Mouse (Mus musculus): Measurements from ENCODE around the gene Isyna1. TPM values are rescaled to one million over a fixed set of nuclear protein-coding genes. Genes with fewer than 3 reads are reported as not detected.

The Isyna1 gene
- polyA plus RNA-seq, 1 experiment = 18.6 TPM

DNA sequence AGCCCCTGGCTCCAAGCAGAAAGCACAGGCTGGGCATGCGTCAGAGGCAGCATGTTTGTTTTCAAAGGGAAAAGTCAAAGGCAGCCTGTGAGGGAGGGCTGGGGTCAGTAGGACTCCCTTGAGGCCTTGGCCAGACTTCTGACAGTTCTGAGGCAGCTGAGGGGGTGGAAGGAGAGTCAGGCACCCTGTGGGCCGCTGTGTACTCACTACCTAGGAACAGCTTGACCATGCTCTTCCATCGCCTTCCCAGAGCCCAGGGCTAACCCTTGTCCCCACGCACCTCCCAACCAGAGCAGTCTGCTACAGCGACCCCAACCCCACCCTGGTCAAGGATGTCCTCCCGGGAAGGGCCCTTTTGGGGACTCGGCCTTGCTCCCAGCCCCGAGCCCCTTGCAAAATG lies 1.0 kb upstream of the Isyna1 start:
- H3K27ac ChIP-seq (ENCODE audit: insufficient read depth, low read length) = no peak overlapping the region
- H3K4me3 ChIP-seq (ENCODE audit: insufficient read depth, low read length) = no peak overlapping the region
- TF ChIP-seq POLR2A (IDR thresholded peaks at IDR 0.05; ENCODE audit: low read depth, low read length) = no peak
- TF ChIP-seq CTCF (IDR thresholded peaks at IDR 0.05; ENCODE audit: borderline replicate concordance, insufficient read depth, low read length) = no peak
- H3K4me1 ChIP-seq (ENCODE audit: control insufficient read depth, insufficient read depth, low read length) = no peaks in the 10 kb centered on the region

DNA sequence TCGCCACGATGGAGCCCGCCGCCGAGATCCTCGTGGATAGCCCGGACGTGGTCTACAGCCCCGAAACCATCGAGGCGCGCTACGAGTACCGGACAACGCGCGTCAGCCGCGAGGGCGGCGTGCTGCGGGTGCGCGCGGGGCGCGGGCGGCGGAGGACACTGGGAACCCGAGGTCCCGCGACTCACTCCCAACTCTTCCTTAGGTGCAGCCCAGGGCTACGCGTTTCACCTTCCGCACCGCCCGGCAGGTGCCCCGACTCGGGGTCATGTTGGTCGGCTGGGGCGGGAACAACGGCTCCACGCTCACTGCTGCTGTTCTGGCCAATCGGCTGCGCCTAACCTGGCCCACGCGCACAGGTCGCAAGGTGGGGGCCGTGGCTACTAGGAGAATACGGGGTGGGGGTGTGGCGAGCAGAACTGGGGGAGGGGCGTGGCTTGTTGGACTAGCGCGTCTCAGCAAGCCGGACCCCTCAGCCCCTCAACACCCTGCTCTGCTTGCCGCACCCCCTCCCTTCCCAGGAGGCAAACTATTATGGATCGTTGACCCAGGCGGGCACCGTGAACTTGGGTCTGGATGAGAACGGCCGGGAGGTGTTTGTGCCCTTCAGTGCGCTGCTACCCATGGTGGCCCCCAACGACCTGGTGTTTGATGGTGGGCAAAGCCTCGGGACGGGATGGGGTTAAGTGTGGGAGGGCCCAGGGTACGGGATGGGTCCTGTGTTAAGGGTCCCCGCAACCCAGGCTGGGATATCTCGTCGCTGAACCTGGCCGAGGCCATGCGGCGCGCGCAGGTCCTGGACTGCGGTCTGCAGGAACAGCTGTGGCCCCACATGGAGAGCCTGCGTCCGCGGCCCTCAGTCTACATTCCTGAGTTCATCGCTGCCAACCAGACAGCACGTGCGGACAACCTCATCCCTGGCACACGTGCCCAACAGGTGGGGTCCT lies 720 bp downstream of the Isyna1 start:
- H3K27ac ChIP-seq (ENCODE audit: insufficient read depth, low read length) = no peak overlapping the region
- no peaks in the 10 kb centered on the region for H3K4me1 ChIP-seq (ENCODE audit: control insufficient read depth, insufficient read depth, low read length)
- H3K4me3 ChIP-seq (ENCODE audit: insufficient read depth, low read length) = peak overlapping the region; percentile 35
- TF ChIP-seq POLR2A (IDR thresholded peaks at IDR 0.05; ENCODE audit: low read depth, low read length) (no peak), CTCF (IDR thresholded peaks at IDR 0.05; ENCODE audit: borderline replicate concordance, insufficient read depth, low read length) (no peak)

DNA sequence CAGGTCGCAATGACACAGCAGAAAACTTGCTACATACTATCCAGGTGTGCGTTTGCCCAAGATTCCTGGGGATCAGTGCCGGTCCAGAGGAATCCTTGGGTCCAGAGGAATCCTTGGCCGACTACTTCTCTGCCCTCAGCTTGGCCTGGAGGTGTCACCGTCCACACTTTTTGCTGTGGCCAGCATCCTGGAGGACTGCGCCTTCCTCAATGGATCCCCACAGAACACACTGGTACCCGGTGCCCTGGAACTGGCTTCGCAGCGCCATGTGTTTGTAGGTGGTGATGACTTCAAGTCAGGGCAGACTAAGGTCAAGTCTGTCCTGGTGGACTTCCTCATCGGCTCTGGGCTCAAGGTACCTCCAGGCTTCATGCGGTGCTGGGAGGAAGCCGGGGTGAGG lies 1.6 kb downstream of the Isyna1 start:
- Histone ChIP-seq H3K4me3 (ENCODE audit: insufficient read depth, low read length) (no peak overlapping the region), H3K4me1 (ENCODE audit: control insufficient read depth, insufficient read depth, low read length) (peaks cover 3% of the 10 kb centered on the region; the same call in 1 of the 2 replicates)
- TF ChIP-seq POLR2A (IDR thresholded peaks at IDR 0.05; ENCODE audit: low read depth, low read length) (no peak), CTCF (IDR thresholded peaks at IDR 0.05; ENCODE audit: borderline replicate concordance, insufficient read depth, low read length) (no peak)

DNA sequence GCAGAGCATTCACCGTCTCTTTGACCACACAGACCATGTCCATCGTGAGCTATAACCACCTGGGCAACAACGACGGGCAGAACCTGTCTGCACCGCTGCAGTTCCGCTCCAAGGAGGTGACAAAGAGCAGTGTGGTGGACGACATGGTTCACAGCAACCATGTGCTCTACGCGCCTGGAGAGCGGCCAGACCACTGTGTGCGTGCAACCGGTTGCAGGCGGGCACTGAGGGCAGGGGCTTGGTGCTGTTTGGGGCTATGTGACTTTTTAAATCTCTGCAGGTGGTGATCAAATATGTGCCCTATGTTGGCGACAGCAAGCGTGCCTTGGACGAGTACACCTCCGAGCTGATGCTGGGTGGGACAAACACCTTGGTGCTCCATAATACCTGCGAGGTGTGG lies 2.0 kb downstream of the Isyna1 start:
- H3K4me3 ChIP-seq (ENCODE audit: insufficient read depth, low read length) = no peak overlapping the region
- H3K27ac ChIP-seq (ENCODE audit: insufficient read depth, low read length) = no peak overlapping the region
- peaks cover 5% of the 10 kb centered on the region; the same call in 1 of the 2 replicates for H3K4me1 ChIP-seq (ENCODE audit: control insufficient read depth, insufficient read depth, low read length)
- TF ChIP-seq CTCF (IDR thresholded peaks at IDR 0.05; ENCODE audit: borderline replicate concordance, insufficient read depth, low read length) (no peak), POLR2A (IDR thresholded peaks at IDR 0.05; ENCODE audit: low read depth, low read length) (no peak)

More for the DNA sequence above, 1.6 kb downstream of the Isyna1 start:
- H3K27ac ChIP-seq (ENCODE audit: insufficient read depth, low read length) = no peak overlapping the region

DNA sequence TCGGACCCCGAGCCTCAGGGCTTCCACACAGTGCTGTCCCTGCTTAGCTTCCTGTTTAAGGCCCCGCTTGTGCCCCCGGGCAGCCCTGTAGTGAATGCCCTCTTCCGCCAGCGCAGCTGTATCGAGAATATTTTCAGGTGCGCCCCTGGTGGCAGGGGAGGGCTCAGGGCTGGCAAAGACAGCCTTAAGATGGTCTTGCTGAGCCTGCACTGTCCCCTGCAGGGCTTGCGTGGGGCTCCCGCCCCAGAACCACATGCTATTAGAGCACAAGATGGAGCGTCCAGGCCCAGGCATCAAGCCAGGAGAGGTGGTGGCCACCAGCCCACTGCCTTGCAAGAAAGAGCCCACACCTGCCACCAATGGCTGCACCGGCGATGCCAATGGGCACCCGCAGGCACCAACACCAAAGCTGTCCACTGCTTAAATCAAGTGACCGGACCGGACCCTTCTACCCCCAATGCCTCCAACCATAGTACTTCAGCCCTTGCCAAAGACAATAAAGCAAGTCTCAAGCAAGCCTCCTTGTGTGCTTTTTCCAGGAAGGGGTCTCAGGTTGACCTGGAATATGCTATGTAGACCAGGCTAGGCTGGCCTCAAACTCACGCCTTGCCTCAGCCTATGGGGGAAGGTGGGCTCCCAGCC lies 2.7 kb downstream of the Isyna1 start:
- Histone ChIP-seq H3K27ac (ENCODE audit: insufficient read depth, low read length) (no peak overlapping the region), H3K4me1 (ENCODE audit: control insufficient read depth, insufficient read depth, low read length) (peaks cover 5% of the 10 kb centered on the region; the same call in 1 of the 2 replicates), H3K4me3 (ENCODE audit: insufficient read depth, low read length) (no peak overlapping the region)
- TF ChIP-seq CTCF (IDR thresholded peaks at IDR 0.05; ENCODE audit: borderline replicate concordance, insufficient read depth, low read length) = no peak
- TF ChIP-seq POLR2A (IDR thresholded peaks at IDR 0.05; ENCODE audit: low read depth, low read length) = no peak

DNA sequence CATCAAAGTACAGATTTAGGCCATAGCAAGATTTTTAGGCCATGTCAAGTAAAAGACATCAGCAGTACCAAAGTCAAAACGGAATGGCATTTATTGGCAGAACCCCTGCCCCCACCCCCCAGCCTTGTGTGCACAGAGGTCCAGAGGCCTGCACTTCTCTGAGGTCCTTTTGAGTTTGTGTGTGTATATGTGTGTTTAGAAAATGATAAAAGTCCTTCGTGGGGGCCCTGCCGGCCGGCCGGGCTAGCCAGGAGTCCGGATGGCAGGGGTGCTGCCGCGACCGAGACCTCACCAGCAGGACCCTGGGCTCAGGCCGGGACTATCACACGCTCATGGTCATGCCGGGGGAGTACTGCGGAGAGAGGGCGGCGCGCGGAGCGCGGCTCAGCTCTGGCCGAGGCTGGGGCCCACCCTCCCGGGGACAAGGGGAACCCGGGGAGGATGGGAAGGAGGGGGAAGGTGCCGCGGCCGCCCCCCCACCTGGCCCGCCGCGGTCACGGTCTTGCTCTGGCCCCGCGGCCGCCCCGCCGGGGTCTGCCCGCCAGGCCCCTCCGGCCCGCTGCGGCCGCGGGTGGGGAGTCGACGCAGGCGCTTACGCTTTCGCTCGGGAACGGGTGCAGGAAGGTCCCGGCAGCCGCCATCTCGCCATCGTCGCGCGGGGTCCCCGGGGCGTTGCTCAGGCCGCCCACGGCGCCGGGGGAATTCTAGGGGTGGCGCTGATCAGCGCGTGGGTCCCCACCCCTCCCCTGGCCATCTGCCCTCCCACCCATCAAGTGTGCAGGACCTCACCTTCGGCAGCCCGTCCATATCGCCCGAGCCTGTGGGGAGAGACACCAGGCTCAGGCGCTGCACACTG lies 3.5 kb downstream of the Isyna1 start:
- H3K4me3 ChIP-seq (ENCODE audit: insufficient read depth, low read length) = no peak overlapping the region
- TF ChIP-seq CTCF (IDR thresholded peaks at IDR 0.05; ENCODE audit: borderline replicate concordance, insufficient read depth, low read length) (no peak), POLR2A (IDR thresholded peaks at IDR 0.05; ENCODE audit: low read depth, low read length) (no peak)
- peaks cover 5% of the 10 kb centered on the region; the same call in 1 of the 2 replicates for H3K4me1 ChIP-seq (ENCODE audit: control insufficient read depth, insufficient read depth, low read length)
- H3K27ac ChIP-seq (ENCODE audit: insufficient read depth, low read length) = no peak overlapping the region

DNA sequence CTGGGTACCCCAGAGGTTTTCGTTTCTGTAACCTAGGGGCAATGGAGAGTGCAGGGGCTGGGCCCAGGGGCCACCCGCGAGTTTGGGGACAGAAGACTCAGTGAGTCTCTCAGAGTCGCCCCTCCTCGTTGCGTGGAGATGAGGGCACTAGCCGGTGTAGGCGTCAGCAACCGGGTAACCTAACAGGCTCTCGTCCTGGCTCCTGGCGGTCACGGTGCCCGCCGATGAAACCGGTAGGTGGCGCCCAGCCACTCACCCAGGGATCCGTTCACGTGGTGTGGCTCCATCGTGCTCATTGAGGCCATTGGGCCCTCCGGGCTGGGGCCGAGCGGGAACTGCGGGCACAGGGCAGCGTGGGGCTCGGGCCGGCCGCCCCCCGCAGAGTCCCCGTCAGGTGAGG lies 4.1 kb downstream of the Isyna1 start:
- no peak overlapping the region for H3K4me3 ChIP-seq (ENCODE audit: insufficient read depth, low read length)
- peaks cover 5% of the 10 kb centered on the region; the same call in 1 of the 2 replicates for H3K4me1 ChIP-seq (ENCODE audit: control insufficient read depth, insufficient read depth, low read length)
- no peak overlapping the region for H3K27ac ChIP-seq (ENCODE audit: insufficient read depth, low read length)
- TF ChIP-seq CTCF (IDR thresholded peaks at IDR 0.05; ENCODE audit: borderline replicate concordance, insufficient read depth, low read length) (peak; percentile 76; the same call in 1 of the 2 replicates), POLR2A (IDR thresholded peaks at IDR 0.05; ENCODE audit: low read depth, low read length) (no peak)

DNA sequence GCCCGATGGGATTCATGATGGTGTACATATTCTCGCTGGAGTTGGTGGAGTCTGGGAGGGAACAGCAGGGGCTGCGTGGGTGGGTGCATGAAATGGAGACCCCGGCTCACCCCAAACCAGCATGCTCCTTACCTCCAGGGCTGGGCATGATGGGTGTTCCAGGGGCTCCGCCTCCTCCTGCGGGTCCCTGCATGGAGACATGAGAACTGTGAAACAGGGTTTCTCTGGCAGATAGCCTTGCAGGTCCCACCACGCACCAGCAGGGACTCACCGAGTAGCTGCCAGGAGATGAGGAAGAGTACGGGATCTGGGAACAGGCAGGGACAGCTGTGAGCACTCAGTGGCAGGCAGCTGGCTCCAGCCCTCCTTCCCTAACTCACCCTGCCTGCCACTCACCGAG lies 4.5 kb downstream of the Isyna1 start:
- H3K4me3 ChIP-seq (ENCODE audit: insufficient read depth, low read length) = no peak overlapping the region
- peaks cover 5% of the 10 kb centered on the region; the same call in 1 of the 2 replicates for H3K4me1 ChIP-seq (ENCODE audit: control insufficient read depth, insufficient read depth, low read length)
- no peak for TF ChIP-seq CTCF (IDR thresholded peaks at IDR 0.05; ENCODE audit: borderline replicate concordance, insufficient read depth, low read length)
- no peak for TF ChIP-seq POLR2A (IDR thresholded peaks at IDR 0.05; ENCODE audit: low read depth, low read length)

More for the DNA sequence above, 4.5 kb downstream of the Isyna1 start:
- H3K27ac ChIP-seq (ENCODE audit: insufficient read depth, low read length) = no peak overlapping the region
